ENCODE assay signal across 8 mouse cellular contexts in the genomic region with DNA sequence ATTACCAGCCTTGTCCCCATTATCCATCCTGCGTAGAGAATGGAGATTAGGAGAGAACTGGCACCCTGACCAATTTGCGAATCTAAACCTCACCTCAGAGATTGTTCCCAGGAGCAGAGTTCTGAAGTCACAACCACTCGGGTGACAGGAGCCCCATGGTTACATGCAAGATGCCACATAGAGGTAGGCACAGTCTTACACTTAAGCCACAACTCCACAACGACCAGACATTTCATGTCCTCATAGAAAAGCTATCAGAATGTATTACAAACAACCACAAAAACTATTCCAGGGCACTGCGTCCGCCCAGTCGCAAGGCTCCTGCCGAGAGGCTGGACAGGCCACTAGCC. TPM values are rescaled to one million over a fixed set of nuclear protein-coding genes. Genes with fewer than 3 reads are reported as not detected.
DNase-seq lines count a peak whose midpoint lies in the region; ATAC-seq and TF ChIP-seq lines count a peak whose summit lies in the region.

No protein-coding gene starts in this region.

- in situ Hi-C loops in CH12.LX (cut with MboI; ENCODE audit: low pct_ligation_motif_present, low pct_unique_long_range_greater_than_20kb, low sequenced_read_pairs), result no loop called here

- 0% methylated on average over 8 of the region's 8 CpGs for WGBS in heart, adult 2 months
- WGBS in forebrain, embryonic 14.5 days, result 1% methylated on average over 8 of the region's 8 CpGs
- 2% methylated on average over 8 of the region's 8 CpGs for WGBS in liver, postnatal 0 days (ENCODE audit: insufficient replicate concordance)

- TF ChIP-seq POLR2A in heart, adult 2 months (IDR thresholded peaks at IDR 0.05; ENCODE audit: insufficient read depth, low read depth, low read length), result no peak
- TF ChIP-seq POLR2A in CH12.LX (IDR thresholded peaks at IDR 0.05; ENCODE audit: low read depth, low read length), result no peak

- no peak for TF ChIP-seq EP300 in heart, adult 2 months (IDR thresholded peaks at IDR 0.05; ENCODE audit: insufficient read depth, low read depth, low read length)
- no peak for TF ChIP-seq EP300 in CH12.LX (IDR thresholded peaks at IDR 0.05; ENCODE audit: low read length)
- TF ChIP-seq EP300 in liver, postnatal 0 days (IDR thresholded peaks at IDR 0.05; ENCODE audit: low read depth), result no peak

- no peaks in the 10 kb centered on the region for H3K27me3 ChIP-seq in heart, adult 2 months (ENCODE audit: control insufficient read depth, insufficient read depth, low read length)
- H3K27me3 ChIP-seq in CH12.LX (replicated peaks), result no peaks in the 10 kb centered on the region
- H3K27me3 ChIP-seq in forebrain, embryonic 14.5 days (replicated peaks; ENCODE audit: control insufficient read depth, insufficient read depth, low read length), result no peaks in the 10 kb centered on the region
- H3K27me3 ChIP-seq in liver, postnatal 0 days (ENCODE audit: insufficient read depth, low read length), result no peaks in the 10 kb centered on the region

- H3K79me2 ChIP-seq in heart, adult 2 months (replicated peaks; ENCODE audit: control insufficient read depth, insufficient read depth, low read length), result peaks cover 4% of the 10 kb centered on the region
- H3K79me2 ChIP-seq in CH12.LX (replicated peaks; ENCODE audit: control insufficient read depth, extremely low read depth, insufficient read depth, poor library complexity, severe bottlenecking), result peaks cover 21% of the 10 kb centered on the region

- ATAC-seq in forebrain, embryonic 14.5 days, result no peak; the same call in 1 of the 2 replicates
- ATAC-seq in liver, postnatal 0 days, result no peak

- H3K9me3 ChIP-seq in CH12.LX (replicated peaks; ENCODE audit: low read length), result no peaks in the 10 kb centered on the region
- H3K9me3 ChIP-seq in forebrain, embryonic 14.5 days (replicated peaks; ENCODE audit: control insufficient read depth, low read length), result no peaks in the 10 kb centered on the region
- no peaks in the 10 kb centered on the region for H3K9me3 ChIP-seq in liver, postnatal 0 days (ENCODE audit: low read length)

- H3K4me1 ChIP-seq in heart, adult 2 months (ENCODE audit: control insufficient read depth, insufficient read depth, low read length), result peaks cover 8% of the 10 kb centered on the region
- H3K4me1 ChIP-seq in CH12.LX (ENCODE audit: control insufficient read depth in 1 of 2, insufficient read depth in 2 of 2), result peaks cover 4 to 22% of the 10 kb centered on the region in 2 experiments; a peak in 2 of 4 replicates
- peaks cover 10% of the 10 kb centered on the region; the same call in 1 of the 2 replicates for H3K4me1 ChIP-seq in forebrain, embryonic 14.5 days (ENCODE audit: control insufficient read depth, insufficient read depth, low read length)
- H3K4me1 ChIP-seq in liver, postnatal 0 days (ENCODE audit: insufficient read depth), result peaks cover 9% of the 10 kb centered on the region; the same call in 1 of the 2 replicates

- intact Hi-C loops in heart, adult 2 months (cut with DNase I), result loop anchor here (2.0 to 5.0 kb wide), 5 partner anchors 29 to 215 kb away; a partner anchor contains a TSS
- intact Hi-C loops in heart, postnatal 10 days (cut with DNase I), result loop anchor here (1.0 kb wide), 1 partner anchor 29 kb away; a partner anchor contains a TSS

- no peak for TF ChIP-seq RAD21 in CH12.LX (IDR thresholded peaks at IDR 0.05; ENCODE audit: low read depth, low read length)

- dilution Hi-C loops in CH12.LX (cut with MboI; ENCODE audit: extremely low pct_ligation_motif_present, extremely low pct_unique_long_range_greater_than_20kb, low sequenced_read_pairs), result no loop called here

- no peak for TF ChIP-seq CTCF in heart, adult 2 months (IDR thresholded peaks at IDR 0.05)
- no peak for TF ChIP-seq CTCF in CH12.LX (conservative IDR thresholded peaks at IDR 0.05 in 1 of 2, IDR thresholded peaks at IDR 0.05 in 1 of 2; ENCODE audit: low read depth in 2 of 2, low read length in 2 of 2)
- TF ChIP-seq CTCF in liver, postnatal 0 days (IDR thresholded peaks at IDR 0.05; ENCODE audit: low read depth), result no peak

- H3K27ac ChIP-seq in heart, adult 2 months, result peak overlapping the region; percentile 81
- peak overlapping the region; percentile 50; the same call in 1 of the 2 replicates for H3K27ac ChIP-seq in CH12.LX (ENCODE audit: insufficient read depth, low read depth)
- H3K27ac ChIP-seq in forebrain, embryonic 14.5 days (ENCODE audit: low read depth, low read length), result peak overlapping the region; percentile 82
- peak overlapping the region; percentile 94 for H3K27ac ChIP-seq in liver, postnatal 0 days (ENCODE audit: low read depth)

- DNase-seq in heart, adult 2 months, result no peak
- DNase-seq in heart, postnatal 10 days, result no peak
- DNase-seq in CH12.LX (ENCODE audit: extremely low read depth), result no peak
- no peak for DNase-seq in forebrain, embryonic 14.5 days (ENCODE audit: low spot score)
- no peak for DNase-seq in liver, postnatal 0 days
- DNase-seq in adrenal gland, postnatal 25 days, result no peak
- no peak for DNase-seq in cerebellum, adult 11-12 months
- DNase-seq in ovary, adult 18-20 months (ENCODE audit: low spot score), result no peak

- peak overlapping the region; percentile 75 for H3K4me2 ChIP-seq in CH12.LX (ENCODE audit: insufficient read depth, low read depth, poor library complexity, severe bottlenecking)
- H3K4me2 ChIP-seq in forebrain, embryonic 14.5 days (ENCODE audit: low read length), result peak overlapping the region; percentile 59
- peak overlapping the region; percentile 88 for H3K4me2 ChIP-seq in liver, postnatal 0 days (ENCODE audit: low read depth, low read length)

- H3K9ac ChIP-seq in heart, adult 2 months (ENCODE audit: low read depth, low read length), result peak overlapping the region; percentile 96
- peak overlapping the region; percentile 68 for H3K9ac ChIP-seq in CH12.LX (ENCODE audit: insufficient read depth, low read depth)
- H3K9ac ChIP-seq in forebrain, embryonic 14.5 days (ENCODE audit: low read length), result peak overlapping the region; percentile 84
- peak overlapping the region; percentile 87 for H3K9ac ChIP-seq in liver, postnatal 0 days (replicated peaks)

- peak overlapping the region; percentile 82 for H3K4me3 ChIP-seq in heart, adult 2 months
- H3K4me3 ChIP-seq in CH12.LX (replicated peaks in 1 of 3; ENCODE audit: low read depth in 2 of 3, low read length in 2 of 3, poor library complexity in 1 of 3), result peak overlapping the region; percentile 69 to 90 (median 88)
- H3K4me3 ChIP-seq in forebrain, embryonic 14.5 days (ENCODE audit: low read depth, low read length), result peak overlapping the region; percentile 88
- H3K4me3 ChIP-seq in liver, postnatal 0 days (ENCODE audit: low read depth, low read length), result peak overlapping the region; percentile 90

- peaks cover 17% of the 10 kb centered on the region for H3K36me3 ChIP-seq in heart, adult 2 months (ENCODE audit: control insufficient read depth, insufficient read depth, low read length)
- peaks cover 20 to 25% of the 10 kb centered on the region in 2 experiments for H3K36me3 ChIP-seq in CH12.LX (replicated peaks in 1 of 2; ENCODE audit: control insufficient read depth in 1 of 2, insufficient read depth in 1 of 2, low read length in 1 of 2)
- peaks cover 22% of the 10 kb centered on the region for H3K36me3 ChIP-seq in forebrain, embryonic 14.5 days (ENCODE audit: control insufficient read depth, insufficient read depth, low read length)
- peaks cover 8% of the 10 kb centered on the region for H3K36me3 ChIP-seq in liver, postnatal 0 days (replicated peaks; ENCODE audit: insufficient read depth, low read length)

TF ChIP-seq in CH12.LX, 34 proteins besides CTCF, POLR2A, EP300 and RAD21:
- TF ChIP-seq RCOR1 (conservative IDR thresholded peaks at IDR 0.05; ENCODE audit: low read depth, low read length), result no peak
- TF ChIP-seq TCF12 (IDR thresholded peaks at IDR 0.05; ENCODE audit: low read depth, low read length), result no peak
- TF ChIP-seq CHD1 (IDR thresholded peaks at IDR 0.05; ENCODE audit: low read depth, low read length), result no peak
- no peak for TF ChIP-seq PAX5 (IDR thresholded peaks at IDR 0.05; ENCODE audit: low read length)
- no peak for TF ChIP-seq JUN (IDR thresholded peaks at IDR 0.05; ENCODE audit: insufficient read depth, low read depth, low read length)
- TF ChIP-seq ZMIZ1 (IDR thresholded peaks at IDR 0.05; ENCODE audit: low read depth, low read length), result no peak
- no peak for TF ChIP-seq E2F4 (IDR thresholded peaks at IDR 0.05; ENCODE audit: insufficient replicate concordance, low read depth, low read length)
- TF ChIP-seq GABPA (IDR thresholded peaks at IDR 0.05; ENCODE audit: insufficient replicate concordance, low read depth, low read length), result no peak
- no peak for TF ChIP-seq JUND (conservative IDR thresholded peaks at IDR 0.05; ENCODE audit: low read depth, low read length)
- TF ChIP-seq ZNF384 (IDR thresholded peaks at IDR 0.05; ENCODE audit: low read depth, low read length), result no peak
- no peak for TF ChIP-seq SMC3 (IDR thresholded peaks at IDR 0.05; ENCODE audit: low read depth, low read length)
- TF ChIP-seq NRF1 (IDR thresholded peaks at IDR 0.05; ENCODE audit: low read depth, low read length), result no peak
- no peak for TF ChIP-seq MEF2A (IDR thresholded peaks at IDR 0.05; ENCODE audit: borderline replicate concordance, low read depth, low read length)
- TF ChIP-seq MXI1 (IDR thresholded peaks at IDR 0.05; ENCODE audit: low read depth, low read length), result no peak
- TF ChIP-seq MAFK (IDR thresholded peaks at IDR 0.05; ENCODE audit: insufficient replicate concordance, low read length), result no peak
- TF ChIP-seq HCFC1 (IDR thresholded peaks at IDR 0.05; ENCODE audit: low read depth, low read length), result no peak

RNA-seq across cellular contexts. Expression of a gene that starts 0.4 kb away (rescaled TPM):
- total RNA-seq in heart, adult 2 months (2021), result 10 to 100 TPM; 19.6 to 28.1 TPM
- 5.6 and 12.5 TPM in 2 replicates for polyA plus RNA-seq in heart, adult 2 months (2012; rRNA removed)
- total RNA-seq in heart, postnatal 10 days (2021), result 10 to 100 TPM; 46.7 to 53.1 TPM
- 10.6 and 12.9 TPM in 2 replicates for total RNA-seq in CH12.LX (2012; rRNA removed)
- 12.6 and 15.1 TPM in 2 replicates for total RNA-seq in CH12.LX (2014; rRNA removed)
- 10.8 and 11.5 TPM in 2 replicates for polyA plus RNA-seq in CH12.LX (2012; ENCODE audit: insufficient read length, low read depth)
- 2.9 and 4.3 TPM in 2 replicates for polyA plus RNA-seq in forebrain, embryonic 14.5 days (2014; fragmentation: Nextera tagmentation; extraction: Ambion mirVana)
- polyA plus RNA-seq in liver, postnatal 0 days (2015; fragmentation: Nextera tagmentation; extraction: Ambion mirVana), result 5.5 and 6.4 TPM in 2 replicates
- total RNA-seq in adrenal gland, postnatal 25 days (2021), result 10.1 and 10.4 TPM in 2 replicates

RNA-seq across cellular contexts. Expression of a gene that starts 29.4 kb away (rescaled TPM):
- 1 to 10 TPM; 6.2 to 6.8 TPM for total RNA-seq in heart, adult 2 months (2021)
- polyA plus RNA-seq in heart, adult 2 months (2012; rRNA removed), result 2.5 and 5.9 TPM in 2 replicates
- 1 to 10 TPM; 8.3 to 8.9 TPM for total RNA-seq in heart, postnatal 10 days (2021)
- total RNA-seq in CH12.LX (2012; rRNA removed), result 4.3 and 4.7 TPM in 2 replicates
- 3.8 and 4.1 TPM in 2 replicates for total RNA-seq in CH12.LX (2014; rRNA removed)
- polyA plus RNA-seq in CH12.LX (2012; ENCODE audit: insufficient read length, low read depth), result 6.7 and 6.9 TPM in 2 replicates
- polyA plus RNA-seq in forebrain, embryonic 14.5 days (2014; fragmentation: Nextera tagmentation; extraction: Ambion mirVana), result 9.2 and 15.7 TPM in 2 replicates
- 1.1 and 1.8 TPM in 2 replicates for polyA plus RNA-seq in liver, postnatal 0 days (2015; fragmentation: Nextera tagmentation; extraction: Ambion mirVana)
- total RNA-seq in adrenal gland, postnatal 25 days (2021), result 13.5 and 15.1 TPM in 2 replicates
